Mouse (Mus musculus) bone marrow macrophage, adult 2 months (primary cell): ENCODE data around the gene Rin3.

ENCODE experiments used
- CTCF ChIP-seq: IDR thresholded peaks from 2 replicates; pipeline ENCODE4 v1.5.1; 2012; ENCODE audit warnings: low read depth, mild to moderate bottlenecking, low read length, moderate library complexity
- POLR2A ChIP-seq: IDR thresholded peaks from 2 replicates; pipeline ENCODE4 v1.6.1; 2012; ENCODE audit warnings: mild to moderate bottlenecking, low read depth, low read length, borderline replicate concordance

DNA sequence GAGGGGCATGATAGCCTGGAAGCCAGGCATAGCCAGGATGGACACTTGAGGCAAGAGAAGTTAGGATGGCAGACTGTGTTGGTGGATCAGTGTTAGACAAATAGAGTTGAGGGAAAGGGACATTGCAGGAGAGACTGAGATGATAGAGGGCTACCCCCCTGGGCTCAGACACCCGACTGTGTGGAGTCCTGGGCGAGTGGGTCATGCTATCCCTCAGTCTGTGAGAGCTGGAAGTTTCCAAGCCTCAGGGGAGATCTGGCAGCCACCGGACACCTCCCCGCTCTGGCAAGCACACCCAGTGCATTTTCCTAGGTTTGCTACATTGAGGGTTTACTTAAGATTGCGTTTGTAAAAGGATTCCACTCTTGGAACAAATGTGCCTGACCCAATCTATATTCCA, 2.9 kb downstream of the Rin3 start:
- TF ChIP-seq CTCF (no peak), POLR2A (no peak)
